Mouse (Mus musculus): ENCODE data around the gene Sirt2.

Gene Sirt2

GRCm38 (mm10) chr7:28766910-28767309 lies 375 bp downstream of the Sirt2 start:
- no peak for DNase-seq (ENCODE audit: low spot score)

- no peak for DNase-seq (ENCODE audit: low spot score)
Measured at GRCm38 (mm10) chr7:28767462-28767965, 979 bp downstream of the Sirt2 start, which contains the start of gene Nfkbib. Gene Nfkbib, minus strand, starts transcription at chr7:28767512.

GRCm38 (mm10) chr7:28769414-28769958 lies 3.0 kb downstream of the Sirt2 start:
- no peak for DNase-seq (ENCODE audit: low spot score)

- DNase-seq (ENCODE audit: low spot score), result no peak
Measured at GRCm38 (mm10) chr7:28770309-28770708, 3.8 kb downstream of the Sirt2 start.

GRCm38 (mm10) chr7:28771867-28772266 lies 5.3 kb downstream of the Sirt2 start:
- no peak for DNase-seq (ENCODE audit: low spot score)

- DNase-seq (ENCODE audit: low spot score), result no peak
Measured at GRCm38 (mm10) chr7:28773163-28773562, 6.6 kb downstream of the Sirt2 start.

GRCm38 (mm10) chr7:28774164-28774563 lies 7.6 kb downstream of the Sirt2 start:
- no peak for DNase-seq (ENCODE audit: low spot score)

- DNase-seq (ENCODE audit: low spot score), result no peak
Measured at GRCm38 (mm10) chr7:28775129-28775528, 8.6 kb downstream of the Sirt2 start.

- DNase-seq (ENCODE audit: low spot score), result no peak
Measured at GRCm38 (mm10) chr7:28778825-28779224, 12.3 kb downstream of the Sirt2 start.

GRCm38 (mm10) chr7:28780067-28780658 lies 13.6 kb downstream of the Sirt2 start:
- peak; percentile 92 for DNase-seq (ENCODE audit: low spot score)

- DNase-seq (ENCODE audit: low spot score), result no peak
Measured at GRCm38 (mm10) chr7:28780857-28781256, 14.3 kb downstream of the Sirt2 start.

GRCm38 (mm10) chr7:28781261-28781663 lies 14.7 kb downstream of the Sirt2 start:
- DNase-seq (ENCODE audit: low spot score), result no peak

- no peak for DNase-seq (ENCODE audit: low spot score)
Measured at GRCm38 (mm10) chr7:28785161-28785560, 18.6 kb downstream of the Sirt2 start.

- no peak for DNase-seq (ENCODE audit: low spot score)
Measured at GRCm38 (mm10) chr7:28787884-28788283, 21.3 kb downstream of the Sirt2 start.

- no peak for DNase-seq (ENCODE audit: low spot score)
Measured at GRCm38 (mm10) chr7:28788307-28789195, 22.0 kb downstream of the Sirt2 start, which contains the start of gene Rinl. Gene Rinl, plus strand, starts transcription at chr7:28788969.

GRCm38 (mm10) chr7:28789235-28789634 lies 22.7 kb downstream of the Sirt2 start:
- no peak for DNase-seq (ENCODE audit: low spot score)

GRCm38 (mm10) chr7:28790066-28790806 lies 23.7 kb downstream of the Sirt2 start:
- DNase-seq (ENCODE audit: low spot score), result no peak

GRCm38 (mm10) chr7:28791706-28792105 lies 25.2 kb downstream of the Sirt2 start:
- DNase-seq (ENCODE audit: low spot score), result no peak

GRCm38 (mm10) chr7:28792391-28793185 lies 26.1 kb downstream of the Sirt2 start:
- no peak for DNase-seq (ENCODE audit: low spot score)

GRCm38 (mm10) chr7:28793834-28794233 lies 27.3 kb downstream of the Sirt2 start:
- no peak for DNase-seq (ENCODE audit: low spot score)

GRCm38 (mm10) chr7:28794496-28794895 lies 28.0 kb downstream of the Sirt2 start:
- DNase-seq (ENCODE audit: low spot score), result no peak

Measured in layer of hippocampus, adult 9-10 months (tissue).